Mouse (Mus musculus) cerebral cortex, adult 2 months (tissue): Measurements from ENCODE around the gene Olfr1283.

Experiments used
- WGBS: fragments of 180-500 bp; shearing (Covaris S2); methylation state at CpG from one replicate; pipeline ENCODE4 v1.1.7; 2018; 5-methylcytosine and 5-hydroxymethylcytosine counted together

Olfr1283 gene

DNA sequence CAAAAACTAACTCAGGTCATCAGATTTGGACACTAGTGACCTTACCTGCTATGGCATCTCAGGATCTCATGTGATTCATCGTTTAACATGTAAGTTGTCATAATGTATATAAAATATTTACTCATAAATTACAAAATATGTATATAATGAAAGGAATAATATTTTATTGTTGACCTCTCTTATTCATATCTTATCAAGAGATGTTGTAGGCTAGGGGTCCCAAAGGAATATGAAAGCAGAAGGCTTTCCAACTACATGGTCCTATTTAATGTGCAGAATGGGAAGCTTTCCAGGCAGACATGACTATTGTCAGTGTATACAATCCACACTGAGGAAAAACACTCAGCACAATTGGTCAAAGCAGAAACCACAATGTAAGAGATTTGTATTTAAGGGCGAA lies at the start of gene Olfr1283:
Gene Olfr1283 (plus strand): TSS at position 301 of the 400 bp plus-strand sequence.
- WGBS, result 74% methylated on average over 2 of the region's 2 CpGs

DNA sequence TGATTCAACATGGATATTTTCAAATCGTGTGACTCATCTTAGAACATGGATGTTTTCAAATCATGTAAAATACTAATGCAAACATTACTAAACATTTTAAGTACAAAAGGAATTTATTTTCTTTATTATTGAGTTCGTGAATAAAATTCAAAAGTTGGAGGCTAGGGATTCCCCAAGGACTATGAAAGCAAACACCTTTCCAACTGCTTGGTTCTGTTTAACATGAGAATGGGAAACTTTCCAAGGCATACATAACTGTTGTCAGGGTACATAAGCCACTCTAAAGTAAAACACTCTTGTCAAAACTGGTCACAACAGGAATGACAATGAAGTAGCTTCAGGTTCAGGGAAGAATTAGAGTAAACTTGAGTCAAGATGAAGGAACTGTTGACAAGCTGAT lies 40.4 kb upstream of the Olfr1283 start, which contains the start of gene Olfr1281:
Gene Olfr1281 (plus strand): TSS at position 301 of the 400 bp plus-strand sequence.
- WGBS, result 78% methylated on average over 2 of the region's 2 CpGs

DNA sequence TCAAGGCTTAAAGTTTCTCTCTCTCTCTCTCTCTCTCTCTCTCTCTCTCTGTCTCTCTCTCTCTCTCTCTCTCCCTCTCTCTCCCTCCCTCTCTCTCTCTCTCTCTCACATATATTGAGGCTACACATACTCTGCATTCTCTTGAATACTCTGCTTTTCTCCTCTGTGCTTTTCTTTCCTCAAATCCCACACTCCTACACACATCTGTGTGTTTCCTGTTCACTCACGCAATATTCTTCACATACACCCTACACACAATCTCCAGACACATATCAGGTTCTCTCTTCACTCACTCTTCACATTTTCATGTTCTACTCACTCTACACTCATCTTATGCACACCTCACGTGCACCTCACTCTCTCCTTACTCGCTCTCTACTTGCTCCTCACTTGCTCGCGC lies 32.9 kb upstream of the Olfr1283 start:
- 71% methylated on average over 5 of the region's 5 CpGs for WGBS

DNA sequence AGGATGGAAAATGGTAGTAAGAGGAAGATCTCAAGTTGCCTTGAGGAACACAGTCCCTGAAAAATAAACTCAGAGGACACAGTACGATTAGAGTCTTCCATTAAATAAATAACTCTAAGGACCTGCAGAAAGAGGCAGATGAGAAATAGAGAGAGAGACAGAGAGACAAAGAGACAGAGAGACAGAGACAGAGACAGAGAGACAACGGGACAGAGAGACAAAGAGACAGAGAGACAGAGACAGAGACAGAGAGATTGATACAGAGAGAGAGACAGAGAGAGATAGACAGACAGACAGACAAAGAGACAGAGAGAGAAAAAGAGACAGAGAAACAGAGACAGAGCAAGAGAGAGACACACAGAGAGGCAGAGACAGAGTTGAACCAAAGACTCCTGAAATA lies 30.6 kb upstream of the Olfr1283 start, which contains the start of gene Olfr1282:
Gene Olfr1282 (minus strand): TSS at position 101 of the 400 bp plus-strand sequence.
- 71% methylated on average over 2 of the region's 2 CpGs for WGBS

DNA sequence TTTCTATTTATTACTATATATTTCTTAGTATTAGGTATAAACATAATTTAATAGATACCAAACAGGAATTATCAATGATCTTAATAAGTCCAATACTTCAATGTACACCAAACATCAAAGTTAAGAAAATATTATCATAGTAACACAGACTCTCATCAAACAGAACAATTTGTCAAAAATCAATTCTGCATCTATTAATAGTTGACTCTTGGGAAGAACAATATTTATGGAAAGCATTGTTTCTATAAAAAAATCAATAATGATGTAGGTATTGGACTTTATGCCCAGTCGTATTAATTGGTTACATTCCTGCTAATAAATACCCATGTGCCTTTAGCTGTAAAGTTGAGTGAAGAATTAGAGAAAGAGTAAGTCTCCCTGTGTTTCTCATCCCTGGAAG lies 8.6 kb downstream of the Olfr1283 start, which contains the start of gene Olfr1284:
Gene Olfr1284 (plus strand): TSS at position 301 of the 400 bp plus-strand sequence.
- 90% methylated on average over 1 of the region's 1 CpGs for WGBS
